Mouse (Mus musculus) gastrocnemius, adult 8-10 months (tissue): ENCODE results near the gene Aar2. TPM values are rescaled to one million over a fixed set of nuclear protein-coding genes. Genes with fewer than 3 reads are reported as not detected.

ENCODE experiments used
- DNase-seq, 2 experiments: peaks; one replicate each; pipeline ENCODE4 v3.0.0; 2022; ENCODE audit warnings: low spot score in 2 of 2
- total RNA-seq, 4 experiments: library from RNA; stranded (reverse); gene quantifications; 2 replicates each; pipeline ENCODE4 v1.2.4; 2022

The Aar2 gene
- total RNA-seq, 4 experiments from 2014 or later: 19.6 to 25.5 (median 22.0) TPM

- peak in 1 of 2 experiments; percentile 27 for DNase-seq
These were observed 19.1 kb downstream of the Aar2 start for GRCm38 (mm10) chr2:156566512-156566911.

GRCm38 (mm10) chr2:156568647-156569046 is 21.3 kb downstream of the Aar2 start:
- DNase-seq: no peak

GRCm38 (mm10) chr2:156569261-156569660 is 21.9 kb downstream of the Aar2 start:
- no peak for DNase-seq

GRCm38 (mm10) chr2:156571521-156571920 is 24.1 kb downstream of the Aar2 start:
- no peak for DNase-seq

- DNase-seq: no peak
These were observed 29.6 kb downstream of the Aar2 start for GRCm38 (mm10) chr2:156576850-156577587.

- DNase-seq: no peak
These were observed 33.1 kb downstream of the Aar2 start for GRCm38 (mm10) chr2:156580507-156580906.

GRCm38 (mm10) chr2:156581244-156581643 is 33.9 kb downstream of the Aar2 start:
- DNase-seq: no peak

GRCm38 (mm10) chr2:156582887-156583286 is 35.5 kb downstream of the Aar2 start:
- no peak for DNase-seq

GRCm38 (mm10) chr2:156584154-156584796 is 36.9 kb downstream of the Aar2 start:
- no peak for DNase-seq

- DNase-seq: no peak
These were observed 37.5 kb downstream of the Aar2 start for GRCm38 (mm10) chr2:156584797-156585471.

GRCm38 (mm10) chr2:156589481-156589880 is 42.1 kb downstream of the Aar2 start:
- no peak for DNase-seq

- DNase-seq: no peak
These were observed 47.7 kb downstream of the Aar2 start for GRCm38 (mm10) chr2:156594987-156595490.

- no peak for DNase-seq
These were observed 55.2 kb downstream of the Aar2 start for GRCm38 (mm10) chr2:156602581-156602980.

GRCm38 (mm10) chr2:156603671-156604070 is 56.3 kb downstream of the Aar2 start:
- no peak for DNase-seq

GRCm38 (mm10) chr2:156605144-156605543 is 57.8 kb downstream of the Aar2 start:
- DNase-seq: no peak

- no peak for DNase-seq
These were observed 58.6 kb downstream of the Aar2 start for GRCm38 (mm10) chr2:156605971-156606370.

- DNase-seq: peak; percentile 22 to 42
These were observed 65.7 kb downstream of the Aar2 start for GRCm38 (mm10) chr2:156613081-156613540.

GRCm38 (mm10) chr2:156613541-156614257 is 66.3 kb downstream of the Aar2 start, which contains the start of gene Dlgap4:
Dlgap4 (plus strand) TSS chr2:156613705.
- DNase-seq: no peak

GRCm38 (mm10) chr2:156614258-156614556 is 66.8 kb downstream of the Aar2 start:
- no peak for DNase-seq

GRCm38 (mm10) chr2:156614661-156615654 is 67.6 kb downstream of the Aar2 start:
- DNase-seq: no peak
